Mouse (Mus musculus): ENCODE measurements around the gene Bmf. TPM values are rescaled to one million over a fixed set of nuclear protein-coding genes. Genes with fewer than 3 reads are reported as not detected.
"Not testable (repeated sequence)": the region's sequence is repeated elsewhere in the genome, so short reads cannot be mapped to it uniquely, and the experiment has no call there.

Gene Bmf
- polyA plus RNA-seq, 1 experiment from 2014 or later = 4.2 TPM

DNA sequence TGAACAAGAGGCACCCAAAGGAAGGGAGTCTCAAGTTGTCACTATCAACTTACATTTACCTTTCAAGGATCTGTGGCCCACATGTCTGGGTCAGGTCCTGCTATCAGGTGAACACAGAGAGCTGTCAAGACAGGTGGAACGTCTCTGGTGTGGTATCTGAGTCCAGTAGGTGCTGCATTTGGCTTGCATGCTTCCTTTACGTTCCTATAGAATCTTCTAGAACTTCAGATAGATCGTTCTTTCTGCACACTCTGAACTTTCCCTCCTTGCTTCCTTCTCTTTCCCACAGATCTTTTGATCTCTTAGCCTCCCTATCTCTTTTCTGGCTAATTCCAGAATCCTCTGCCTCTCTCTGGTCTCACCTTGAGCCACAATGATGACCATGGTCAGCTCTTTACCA is 8.9 kb upstream of the Bmf start:
- no peak overlapping the region for H3K4me3 ChIP-seq
- peaks cover 20% of the 10 kb centered on the region for H3K36me3 ChIP-seq
- H3K9me3 ChIP-seq (replicated peaks) = no peaks in the 10 kb centered on the region
- no peaks in the 10 kb centered on the region for H3K27me3 ChIP-seq (ENCODE audit: low read depth, poor library complexity, severe bottlenecking)
- WGBS = 93% methylated on average over 3 of the region's 3 CpGs
- DNase-seq (ENCODE audit: low spot score) = no peak
- no peaks in the 10 kb centered on the region for H3K4me1 ChIP-seq
- no peak overlapping the region for H3K27ac ChIP-seq

DNA sequence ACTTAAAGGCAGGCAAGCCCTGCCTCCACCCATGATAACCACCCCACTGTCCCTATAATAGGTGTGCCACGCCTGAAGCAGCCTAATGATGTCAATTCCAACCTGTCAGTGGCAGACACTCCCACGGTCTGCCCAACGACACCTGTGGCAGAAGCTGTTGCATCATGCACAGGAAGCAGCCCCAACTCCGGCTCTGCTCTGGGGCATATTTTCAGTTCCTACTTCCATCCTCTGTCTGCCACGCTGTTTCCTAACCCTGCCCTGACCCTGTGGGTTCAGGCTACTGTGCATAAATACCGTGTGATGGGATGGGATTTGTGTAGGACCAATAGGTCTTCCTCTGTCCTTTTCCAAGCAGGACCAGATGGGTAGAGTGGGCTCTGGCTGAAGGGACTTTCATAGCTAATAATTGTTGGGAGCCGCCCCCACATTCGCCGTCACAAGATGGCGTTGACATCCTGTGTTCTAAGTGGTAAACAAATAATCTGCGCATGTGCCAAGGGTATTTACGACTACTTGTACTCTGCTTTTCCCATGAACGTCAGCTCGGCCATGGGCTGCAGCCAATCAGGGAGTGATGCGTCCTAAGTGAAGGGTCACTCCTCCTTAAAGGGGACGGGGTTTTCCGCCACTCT is 5.0 kb upstream of the Bmf start:
- 74% methylated on average over 16 of the region's 17 CpGs for WGBS
- peak; percentile 50 for DNase-seq (ENCODE audit: low spot score)
- H3K27me3 ChIP-seq (ENCODE audit: low read depth, poor library complexity, severe bottlenecking); H3K9me3 ChIP-seq (replicated peaks); H3K4me1 ChIP-seq; H3K36me3 ChIP-seq: not testable (repeated sequence)
- H3K27ac ChIP-seq = peak overlapping the region; percentile 81
- H3K4me3 ChIP-seq = peak overlapping the region; percentile 50

DNA sequence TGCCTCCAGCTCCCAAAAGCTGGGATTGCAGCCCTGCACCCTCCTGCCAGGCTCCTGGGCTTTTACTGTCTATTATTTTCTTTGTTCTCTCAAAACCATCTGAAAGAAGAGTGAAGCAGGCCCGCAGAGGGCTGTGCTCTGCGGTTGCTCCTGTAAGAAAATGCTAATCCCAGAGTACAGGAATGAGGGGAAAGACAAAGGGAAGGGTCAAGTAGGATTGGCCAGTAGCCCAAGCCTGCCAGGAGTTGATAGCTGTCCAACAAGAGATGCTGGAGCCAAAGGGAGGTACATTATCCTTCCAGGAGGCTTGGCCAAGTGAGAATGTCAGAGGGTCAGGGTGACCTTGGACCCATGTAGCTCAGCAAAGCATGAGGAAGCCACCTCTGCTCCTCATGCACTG is 2.1 kb upstream of the Bmf start:
- Histone ChIP-seq H3K9me3 (replicated peaks) (no peaks in the 10 kb centered on the region), H3K4me3 (no peak overlapping the region), H3K4me1 (peaks cover 33% of the 10 kb centered on the region), H3K27me3 (ENCODE audit: low read depth, poor library complexity, severe bottlenecking) (peaks cover 14% of the 10 kb centered on the region; the same call in 1 of the 2 replicates), H3K36me3 (no peaks in the 10 kb centered on the region; the same call in 1 of the 2 replicates), H3K27ac (no peak overlapping the region)
- no peak for DNase-seq (ENCODE audit: low spot score)
- WGBS = 69% methylated on average over 2 of the region's 2 CpGs

DNA sequence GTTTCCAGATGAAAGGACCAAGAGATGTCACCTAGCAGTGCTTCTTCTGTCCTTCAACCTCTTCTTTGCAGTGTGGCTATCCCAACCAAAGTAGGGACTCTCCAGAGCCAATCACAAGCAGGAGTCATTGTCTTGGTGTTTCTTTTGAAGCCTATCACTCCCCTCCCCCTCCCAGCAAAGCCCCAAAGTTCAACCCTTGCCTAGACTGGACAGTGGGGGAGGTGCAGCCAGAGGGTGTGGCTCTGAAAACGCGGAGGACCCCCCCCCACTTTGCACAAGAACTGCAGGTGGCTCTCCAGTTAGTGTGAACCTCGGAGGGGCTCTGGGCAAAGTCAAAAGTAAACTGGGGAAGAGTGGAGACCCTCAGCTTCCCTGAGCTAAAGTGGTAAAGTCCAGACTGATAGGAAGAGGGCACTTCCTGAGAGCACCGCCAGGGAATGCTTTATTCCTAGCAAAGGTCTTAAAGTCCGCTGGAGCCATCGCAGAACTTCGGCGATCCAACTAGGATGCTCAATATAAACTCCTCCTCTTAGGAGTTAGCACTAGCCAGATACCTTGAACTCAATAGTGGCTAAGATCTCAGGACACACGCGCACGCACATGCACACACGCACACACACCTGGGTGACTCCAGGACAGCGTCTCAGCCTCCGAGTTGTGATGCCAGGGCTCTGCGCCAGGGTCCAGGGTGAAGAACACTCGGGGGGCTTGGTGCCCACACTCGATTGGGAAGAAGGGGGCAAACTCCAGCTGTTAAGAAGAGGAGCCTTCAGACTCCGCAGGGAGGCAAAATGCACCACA is 866 bp downstream of the Bmf start:
- Histone ChIP-seq H3K27ac (peak overlapping the region; percentile 90), H3K4me3 (peak overlapping the region; percentile 94), H3K36me3 (no peaks in the 10 kb centered on the region; the same call in 1 of the 2 replicates), H3K9me3 (replicated peaks) (no peaks in the 10 kb centered on the region), H3K27me3 (ENCODE audit: low read depth, poor library complexity, severe bottlenecking) (peaks cover 16% of the 10 kb centered on the region; the same call in 1 of the 2 replicates), H3K4me1 (peaks cover 63% of the 10 kb centered on the region)
- WGBS = under 1% methylated on average over 18 of the region's 18 CpGs
- DNase-seq (ENCODE audit: low spot score) = peak; percentile 59

DNA sequence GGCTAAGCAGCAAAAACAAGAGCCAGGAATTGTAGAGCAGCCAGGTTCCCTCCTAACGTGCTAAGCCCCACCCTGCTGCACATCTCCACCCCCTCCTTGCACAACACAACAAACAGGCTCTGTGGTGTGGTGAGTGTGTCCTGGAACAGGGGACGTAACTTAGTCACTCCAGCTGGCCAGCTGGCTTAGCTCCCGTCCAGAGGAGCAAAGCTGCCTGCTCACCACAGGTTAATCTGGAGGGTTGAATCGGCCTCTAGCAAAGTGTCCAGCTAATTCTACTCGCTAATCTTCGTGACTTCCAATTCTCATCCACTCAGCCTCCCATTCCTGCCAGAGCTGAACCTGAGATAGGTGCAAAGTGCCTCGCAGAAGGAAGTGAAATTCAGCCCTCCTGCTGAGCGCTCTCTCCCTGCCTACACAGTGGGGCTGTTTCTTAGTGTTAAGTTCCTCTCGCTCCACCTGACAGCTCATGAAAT is 1.9 kb downstream of the Bmf start:
- Histone ChIP-seq H3K9me3 (replicated peaks) (no peaks in the 10 kb centered on the region), H3K27me3 (ENCODE audit: low read depth, poor library complexity, severe bottlenecking) (peaks cover 16% of the 10 kb centered on the region; the same call in 1 of the 2 replicates), H3K4me3 (peak overlapping the region; percentile 94), H3K36me3 (no peaks in the 10 kb centered on the region; the same call in 1 of the 2 replicates), H3K4me1 (peaks cover 74% of the 10 kb centered on the region), H3K27ac (peak overlapping the region; percentile 90)
- WGBS = 11% methylated on average over 9 of the region's 9 CpGs
- peak; percentile 41 for DNase-seq (ENCODE audit: low spot score)

DNA sequence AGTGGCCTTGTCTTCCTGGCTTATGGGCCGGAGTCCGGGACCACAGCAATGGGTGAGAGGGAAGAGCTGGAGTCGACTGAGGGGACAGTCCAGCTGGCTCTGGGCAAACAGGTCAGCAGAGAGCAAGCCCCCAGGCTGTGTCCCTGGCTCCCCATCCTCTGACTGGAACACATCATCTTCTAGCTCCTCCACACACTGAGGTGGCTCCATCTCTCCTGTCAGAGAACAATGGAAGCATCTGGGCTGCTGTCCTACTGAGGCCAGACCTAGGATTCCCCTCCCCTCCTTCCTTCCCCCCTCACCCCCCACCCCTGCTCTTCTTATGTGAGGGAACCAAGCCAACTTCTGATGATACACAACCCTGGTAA is 2.7 kb downstream of the Bmf start:
- WGBS = 57% methylated on average over 3 of the region's 3 CpGs
- Histone ChIP-seq H3K36me3 (peaks cover 3% of the 10 kb centered on the region; the same call in 1 of the 2 replicates), H3K27ac (peak overlapping the region; percentile 90), H3K9me3 (replicated peaks) (no peaks in the 10 kb centered on the region), H3K4me3 (no peak overlapping the region; the same call in 1 of the 2 replicates), H3K27me3 (ENCODE audit: low read depth, poor library complexity, severe bottlenecking) (peaks cover 16% of the 10 kb centered on the region; the same call in 1 of the 2 replicates), H3K4me1 (peaks cover 81% of the 10 kb centered on the region)
- DNase-seq (ENCODE audit: low spot score) = no peak

DNA sequence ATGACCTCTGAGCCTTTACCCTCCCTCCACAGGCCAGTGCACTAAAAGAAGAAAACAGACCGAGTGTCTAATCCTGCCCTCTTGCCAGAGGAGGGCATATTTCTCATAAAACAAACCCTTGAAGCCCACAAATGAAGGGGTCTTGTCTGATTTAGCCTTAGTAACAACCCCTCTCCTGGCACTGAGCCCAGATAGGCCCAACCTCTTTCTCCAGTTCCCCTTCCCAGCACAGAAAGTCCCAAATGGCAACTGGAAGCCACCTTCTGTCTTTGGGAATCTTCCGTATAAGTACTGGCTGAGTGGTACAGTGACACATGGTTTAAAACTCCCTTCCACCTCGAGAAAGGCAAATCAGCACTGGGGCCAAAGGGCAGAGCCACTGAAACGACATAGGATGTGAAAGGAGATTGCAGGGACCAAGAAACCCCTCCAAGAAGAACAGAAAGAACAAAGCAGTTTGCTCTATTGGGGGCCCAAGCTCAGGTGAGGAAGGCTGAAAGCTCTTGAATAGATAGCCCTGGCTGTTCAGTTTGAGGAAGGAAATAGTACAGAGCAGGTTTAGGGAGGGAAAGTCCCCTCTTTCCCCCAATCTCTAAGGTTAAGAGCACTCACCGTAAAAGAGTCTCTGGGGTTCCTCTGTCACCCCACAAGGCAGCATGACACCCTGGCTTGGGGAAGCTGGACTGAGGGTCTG is 3.2 kb downstream of the Bmf start:
- peak overlapping the region; percentile 50; the same call in 1 of the 2 replicates for H3K4me3 ChIP-seq
- peaks cover 85% of the 10 kb centered on the region for H3K4me1 ChIP-seq
- no peak for DNase-seq (ENCODE audit: low spot score)
- peaks cover 16% of the 10 kb centered on the region; the same call in 1 of the 2 replicates for H3K27me3 ChIP-seq (ENCODE audit: low read depth, poor library complexity, severe bottlenecking)
- peak overlapping the region; percentile 90 for H3K27ac ChIP-seq
- peaks cover 3% of the 10 kb centered on the region; the same call in 1 of the 2 replicates for H3K36me3 ChIP-seq
- WGBS = 40% methylated on average over 5 of the region's 5 CpGs
- H3K9me3 ChIP-seq (replicated peaks) = no peaks in the 10 kb centered on the region

DNA sequence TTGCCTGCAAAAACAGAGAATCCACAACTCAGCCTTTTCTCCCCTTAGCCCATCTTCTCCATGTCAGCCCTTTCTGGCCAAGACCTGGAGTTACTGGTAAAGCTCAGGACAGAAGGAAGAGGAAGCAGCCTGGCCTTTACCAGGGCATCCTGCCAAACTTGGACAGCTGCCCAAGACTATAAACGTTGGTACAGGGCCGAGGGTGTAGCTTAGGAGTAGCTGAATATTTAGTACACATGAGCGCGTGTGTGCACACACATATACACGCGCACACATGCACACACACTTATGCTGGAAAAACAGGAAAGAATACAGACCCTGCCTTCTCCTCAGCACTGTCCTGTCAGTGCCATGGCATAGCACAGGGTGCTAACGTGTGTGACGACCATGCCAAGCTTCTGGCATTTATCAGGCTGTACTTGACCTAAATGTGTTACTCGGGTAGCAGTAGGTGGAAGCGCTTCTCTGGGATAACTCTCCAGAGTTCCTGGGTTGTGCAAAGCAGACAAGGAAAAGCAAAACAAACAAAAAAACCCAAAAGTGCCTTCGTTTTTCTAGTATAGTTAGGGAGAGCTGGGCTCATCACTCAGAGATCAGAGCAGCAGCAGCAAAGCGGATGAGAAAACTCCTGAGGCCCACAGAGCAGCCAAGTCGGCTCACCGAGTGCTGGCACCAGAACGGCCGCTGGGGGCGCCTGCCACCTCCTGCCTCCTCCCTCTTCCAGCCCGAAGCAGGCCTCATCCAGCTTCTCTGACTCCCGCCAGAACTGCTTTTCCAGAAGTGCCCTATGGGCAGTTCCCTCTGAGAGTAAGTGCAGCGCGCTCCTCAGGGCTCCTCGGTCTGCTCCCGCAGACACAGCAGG is 4.0 kb downstream of the Bmf start:
- Histone ChIP-seq H3K36me3 (peaks cover 3% of the 10 kb centered on the region; the same call in 1 of the 2 replicates), H3K27me3 (ENCODE audit: low read depth, poor library complexity, severe bottlenecking) (peaks cover 16% of the 10 kb centered on the region; the same call in 1 of the 2 replicates), H3K4me3 (peak overlapping the region; percentile 50), H3K4me1 (peaks cover 91% of the 10 kb centered on the region), H3K9me3 (replicated peaks) (no peaks in the 10 kb centered on the region), H3K27ac (peak overlapping the region; percentile 90)
- peak; percentile 92 for DNase-seq (ENCODE audit: low spot score)
- WGBS = 25% methylated on average over 23 of the region's 23 CpGs

DNA sequence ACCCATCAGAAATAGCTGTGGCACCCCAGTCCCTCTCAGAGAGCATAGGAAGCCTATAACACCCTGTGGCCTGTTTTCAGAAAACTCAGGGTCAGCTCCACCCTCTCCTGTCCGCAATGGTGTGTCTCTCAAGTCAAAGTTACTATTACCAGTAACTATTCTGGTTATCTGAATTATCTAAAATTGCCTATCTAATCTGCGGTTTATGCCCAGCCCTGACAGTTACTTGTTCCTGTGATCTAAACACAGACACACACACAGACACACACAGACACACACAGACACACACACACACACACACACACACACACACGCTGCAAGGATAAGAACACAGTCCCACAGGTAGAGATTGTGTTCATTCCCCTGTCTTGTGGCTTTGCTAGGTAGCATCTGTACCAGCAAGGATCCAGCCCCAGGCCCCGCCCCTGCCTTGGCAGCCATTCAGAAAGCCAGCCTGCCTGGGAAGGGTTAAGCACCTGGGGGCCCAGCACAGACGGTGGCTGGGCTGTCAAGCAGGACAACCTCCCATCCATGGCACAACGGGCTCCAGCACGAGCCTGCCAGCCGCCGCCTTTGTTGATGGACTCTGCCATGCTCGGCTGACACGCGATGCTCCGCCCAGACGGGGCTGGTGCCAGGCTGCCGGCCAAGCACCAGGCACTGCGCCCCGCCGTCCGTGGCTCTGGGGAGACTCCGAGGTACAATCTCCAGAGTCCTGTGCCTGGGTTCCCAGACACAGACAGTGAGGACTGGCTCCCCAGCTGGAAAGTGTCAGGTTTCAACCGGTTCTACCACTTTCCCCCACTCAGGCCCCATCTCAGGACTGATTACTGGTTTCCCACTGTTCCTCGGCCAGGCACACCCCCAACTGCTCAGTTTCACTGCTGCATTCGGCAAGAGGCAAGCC is 5.3 kb downstream of the Bmf start:
- H3K27ac ChIP-seq = peak overlapping the region; percentile 90
- H3K27me3 ChIP-seq (ENCODE audit: low read depth, poor library complexity, severe bottlenecking) = peaks cover 16% of the 10 kb centered on the region; the same call in 1 of the 2 replicates
- H3K4me1 ChIP-seq = peaks cover 94% of the 10 kb centered on the region
- H3K9me3 ChIP-seq (replicated peaks) = no peaks in the 10 kb centered on the region
- peak overlapping the region; percentile 50 for H3K4me3 ChIP-seq
- peak; percentile 91 for DNase-seq (ENCODE audit: low spot score)
- 5% methylated on average over 23 of the region's 23 CpGs for WGBS
- H3K36me3 ChIP-seq = peaks cover 4% of the 10 kb centered on the region; the same call in 1 of the 2 replicates

DNA sequence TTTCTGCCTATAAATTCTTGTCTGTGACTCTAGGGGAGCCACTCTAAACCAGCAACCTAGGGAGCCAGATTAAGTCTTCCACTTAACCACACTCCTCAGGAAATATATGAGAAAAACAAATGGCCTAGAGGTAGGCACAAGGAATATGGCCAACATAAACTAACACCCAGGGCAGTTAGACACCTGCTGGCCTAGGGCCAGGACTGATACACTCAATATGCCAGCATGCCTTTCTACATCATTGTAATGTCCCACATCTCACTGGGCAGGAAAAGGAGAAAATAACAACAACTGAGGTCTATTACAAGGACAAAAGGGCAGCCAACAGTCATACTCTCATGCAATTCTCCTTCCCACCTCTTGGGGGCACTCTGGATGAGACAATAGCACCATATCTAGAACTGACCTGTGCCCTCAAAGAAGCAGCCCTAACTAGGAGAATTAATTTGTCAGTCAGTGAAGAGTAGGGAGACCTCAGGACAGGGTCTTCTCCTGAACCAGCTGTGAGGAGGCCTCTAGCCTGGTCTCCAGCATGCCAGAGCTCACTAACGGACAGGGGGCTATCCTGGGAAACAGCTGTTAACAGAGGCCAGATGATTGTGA is 6.4 kb downstream of the Bmf start:
- DNase-seq (ENCODE audit: low spot score) = no peak
- Histone ChIP-seq H3K9me3 (replicated peaks) (no peaks in the 10 kb centered on the region), H3K36me3 (peaks cover 12% of the 10 kb centered on the region), H3K27ac (peak overlapping the region; percentile 90), H3K4me3 (0 out of 2 replicates have a peak overlapping the region, but pooled peaks have one; percentile 50), H3K27me3 (ENCODE audit: low read depth, poor library complexity, severe bottlenecking) (peaks cover 12% of the 10 kb centered on the region; the same call in 1 of the 2 replicates), H3K4me1 (peaks cover 83% of the 10 kb centered on the region)
- WGBS = 63% methylated on average over 1 of the region's 1 CpGs

DNA sequence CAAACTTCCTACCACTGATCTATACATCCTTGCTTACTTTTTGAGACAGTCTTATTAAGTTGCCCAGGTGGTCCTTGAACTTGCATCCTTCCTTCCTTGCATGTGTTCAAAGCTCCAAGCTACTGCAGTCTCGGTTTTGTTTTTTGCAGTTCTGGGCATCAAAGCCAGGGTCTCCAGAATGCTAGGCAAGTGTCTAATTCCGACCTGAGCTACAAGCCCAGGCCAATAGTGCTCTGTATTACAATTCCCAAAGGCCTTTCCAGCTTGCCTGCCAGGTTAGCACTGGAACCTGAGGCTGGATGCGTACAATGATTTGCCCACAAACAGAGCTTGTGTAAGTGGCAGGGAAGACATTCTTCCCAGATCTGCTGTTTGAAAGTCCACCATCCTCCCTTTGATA is 7.8 kb downstream of the Bmf start:
- WGBS = 86% methylated on average over 3 of the region's 3 CpGs
- Histone ChIP-seq H3K27ac (no peak overlapping the region), H3K4me1 (peaks cover 80% of the 10 kb centered on the region), H3K36me3 (peaks cover 18% of the 10 kb centered on the region), H3K4me3 (no peak overlapping the region), H3K9me3 (replicated peaks) (no peaks in the 10 kb centered on the region), H3K27me3 (ENCODE audit: low read depth, poor library complexity, severe bottlenecking) (peaks cover 3% of the 10 kb centered on the region; the same call in 1 of the 2 replicates)
- DNase-seq (ENCODE audit: low spot score) = no peak
